Mouse (Mus musculus) cerebellum, adult 2 months (tissue): ENCODE results near the gene Rhoj. TPM values are rescaled to one million over a fixed set of nuclear protein-coding genes. Genes with fewer than 3 reads are reported as not detected.
"Not testable (repeated sequence)": the region's sequence is repeated elsewhere in the genome, so short reads cannot be mapped to it uniquely, and the experiment has no call there.

Experiments used
- DNase-seq, 2 experiments: peaks; one replicate each; pipeline ENCODE4 v3.0.0; 2021
- H3K27ac ChIP-seq: fragments of 200-500 bp; 2 replicates; pipeline ENCODE4 v1.5.1; 2012; ENCODE audit warnings: low read length, control low read depth, inconsistent platforms; ENCODE audit not compliant: insufficient read depth
- H3K27me3 ChIP-seq: fragments of 200-500 bp; 2 replicates; pipeline ENCODE4 v1.6.1; 2012; ENCODE audit warnings: inconsistent platforms, mild to moderate bottlenecking, low read length, moderate library complexity; ENCODE audit not compliant: control insufficient read depth, insufficient read depth
- H3K4me1 ChIP-seq: fragments of 200-500 bp; 2 replicates; pipeline ENCODE4 v1.6.1; 2011; ENCODE audit warnings: low read length; ENCODE audit not compliant: control insufficient read depth, insufficient read depth
- H3K4me3 ChIP-seq: fragments of 200-500 bp; replicated peaks from 2 replicates; pipeline ENCODE3; 2011; ENCODE audit warnings: mild to moderate bottlenecking, low read depth, low read length, control low read depth; ENCODE audit not compliant: insufficient read depth
- CTCF ChIP-seq: fragments of 200-500 bp; IDR thresholded peaks from 2 replicates; pipeline ENCODE4 v1.5.1; 2011; ENCODE audit warnings: low read depth, mild to moderate bottlenecking, control low read depth, low read length, moderate library complexity, borderline replicate concordance; ENCODE audit not compliant: insufficient read depth
- POLR2A ChIP-seq: fragments of 200-500 bp; IDR thresholded peaks from 2 replicates; pipeline ENCODE4 v1.6.1; 2011; ENCODE audit warnings: low read length, control low read depth, borderline replicate concordance; ENCODE audit not compliant: insufficient read depth
- WGBS: fragments of 180-500 bp; shearing (Covaris S2); methylation state at CpG from one replicate; pipeline ENCODE4 v1.1.7; 2018; 5-methylcytosine and 5-hydroxymethylcytosine counted together
- polyA plus RNA-seq: library from polyadenylated mRNA; depleted of rRNA; stranded (reverse); fragments of >200 nt; gene quantifications from 2 replicates; pipeline ENCODE4 v1.2.3, GENCODE M21; 2012; rRNA removed

Rhoj gene
- polyA plus RNA-seq, 1 experiment, result 8.2 TPM

GRCm38 (mm10) chr12:75429685-75430396 is 121.7 kb downstream of the Rhoj start:
- TF ChIP-seq POLR2A (no peak), CTCF (no peak)
- no peak for DNase-seq
- H3K27ac ChIP-seq, result no peak overlapping the region
- H3K27me3 ChIP-seq, result no peaks in the 10 kb centered on the region
- no peaks in the 10 kb centered on the region for H3K4me1 ChIP-seq
- 76% methylated on average over 1 of the region's 1 CpGs for WGBS
- H3K4me3 ChIP-seq, result no peak overlapping the region

GRCm38 (mm10) chr12:75432400-75432799 is 124.3 kb downstream of the Rhoj start:
- DNase-seq, H3K4me3 ChIP-seq, H3K4me1 ChIP-seq, H3K27me3 ChIP-seq, H3K27ac ChIP-seq: not testable (repeated sequence)
- WGBS, result 79% methylated on average over 6 of the region's 6 CpGs

GRCm38 (mm10) chr12:75446245-75446644 is 138.1 kb downstream of the Rhoj start:
- H3K27ac ChIP-seq, result no peak overlapping the region
- H3K4me3 ChIP-seq, result no peak overlapping the region
- DNase-seq, result peak in 1 of 2 experiments; percentile 20
- H3K27me3 ChIP-seq, result no peaks in the 10 kb centered on the region
- H3K4me1 ChIP-seq, result 0 out of 2 replicates have a peak, but pooled peaks cover 3% of the 10 kb centered on the region
- TF ChIP-seq POLR2A, result no peak
- TF ChIP-seq CTCF, result no peak
- 54% methylated on average over 7 of the region's 7 CpGs for WGBS

- Histone ChIP-seq H3K4me3 (no peak overlapping the region), H3K4me1 (0 out of 2 replicates have a peak, but pooled peaks cover 3% of the 10 kb centered on the region), H3K27me3 (no peaks in the 10 kb centered on the region), H3K27ac (no peak overlapping the region)
- DNase-seq, result no peak
- TF ChIP-seq CTCF (no peak), POLR2A (no peak)
- 32% methylated on average over 5 of the region's 5 CpGs for WGBS
These were observed 140.8 kb downstream of the Rhoj start for GRCm38 (mm10) chr12:75448921-75449320.

GRCm38 (mm10) chr12:75449475-75449966 is 141.4 kb downstream of the Rhoj start:
- DNase-seq, result no peak
- Histone ChIP-seq H3K4me1 (0 out of 2 replicates have a peak, but pooled peaks cover 3% of the 10 kb centered on the region), H3K4me3 (no peak overlapping the region), H3K27me3 (no peaks in the 10 kb centered on the region), H3K27ac (no peak overlapping the region)
- WGBS, result 65% methylated on average over 6 of the region's 6 CpGs
- no peak for TF ChIP-seq POLR2A
- peak; percentile 31; the same call in 1 of the 2 replicates for TF ChIP-seq CTCF

- TF ChIP-seq POLR2A (no peak), CTCF (no peak)
- no peak overlapping the region for H3K4me3 ChIP-seq
- no peaks in the 10 kb centered on the region for H3K27me3 ChIP-seq
- no peak for DNase-seq
- WGBS, result 66% methylated on average over 14 of the region's 14 CpGs
- H3K27ac ChIP-seq, result no peak overlapping the region
- 0 out of 2 replicates have a peak, but pooled peaks cover 3% of the 10 kb centered on the region for H3K4me1 ChIP-seq
These were observed 141.9 kb downstream of the Rhoj start for GRCm38 (mm10) chr12:75450011-75450410.

GRCm38 (mm10) chr12:75450592-75450991 is 142.5 kb downstream of the Rhoj start:
- Histone ChIP-seq H3K4me1 (0 out of 2 replicates have a peak, but pooled peaks cover 3% of the 10 kb centered on the region), H3K27me3 (no peaks in the 10 kb centered on the region), H3K27ac (no peak overlapping the region), H3K4me3 (no peak overlapping the region)
- 92% methylated on average over 8 of the region's 8 CpGs for WGBS
- no peak for DNase-seq
- TF ChIP-seq POLR2A (no peak), CTCF (no peak)

Other genes with a start within 250 kb of the Rhoj start
- gene Kcnh5, start 131.0 kb upstream of the Rhoj start, polyA plus RNA-seq, result 1.4 and 2.0 TPM in 2 replicates
- gene Gphb5, start 108.5 kb downstream of the Rhoj start, polyA plus RNA-seq, result not detected in 2 replicates